Mouse (Mus musculus) hindbrain, embryonic 12.5 days (tissue): ENCODE data around the gene Srp68. TPM values are rescaled to one million over a fixed set of nuclear protein-coding genes. Genes with fewer than 3 reads are reported as not detected.

Experiments used
- ATAC-seq: fragments of 200-750 bp; cut with Nextera tagmentation; 2 replicates; pipeline ENCODE4 v1.8.0; 2017; ENCODE audit warnings: moderate TSS enrichment; ENCODE audit not compliant: low FRiP score
- H3K27ac ChIP-seq: fragments of 300-500 bp; sonication (generic); 2 replicates; pipeline ENCODE4 v1.5.1; 2016; ENCODE audit warnings: mild to moderate bottlenecking
- H3K27me3 ChIP-seq: fragments of 300-500 bp; sonication (generic); 2 replicates; pipeline ENCODE4 v1.6.1; 2016; ENCODE audit warnings: mild to moderate bottlenecking
- H3K36me3 ChIP-seq: fragments of 300-500 bp; sonication (generic); 2 replicates; pipeline ENCODE4 v1.6.1; 2016; ENCODE audit warnings: mild to moderate bottlenecking
- H3K4me1 ChIP-seq: fragments of 300-500 bp; sonication (generic); 2 replicates; pipeline ENCODE4 v1.6.1; 2016
- H3K4me2 ChIP-seq: fragments of 300-500 bp; sonication (generic); replicated peaks from 2 replicates; pipeline ENCODE4 v1.6.1; 2016; ENCODE audit warnings: mild to moderate bottlenecking
- H3K4me3 ChIP-seq: fragments of 300-500 bp; sonication (generic); 2 replicates; pipeline ENCODE4 v1.5.1; 2016; ENCODE audit warnings: mild to moderate bottlenecking
- H3K9ac ChIP-seq: fragments of 300-500 bp; sonication (generic); 2 replicates; pipeline ENCODE4 v1.6.1; 2016; ENCODE audit warnings: mild to moderate bottlenecking, moderate library complexity
- H3K9me3 ChIP-seq: fragments of 300-500 bp; sonication (generic); replicated peaks from 2 replicates; pipeline ENCODE4 v1.6.1; 2016; ENCODE audit warnings: mild to moderate bottlenecking
- WGBS: fragments of 180-500 bp; shearing (Covaris S2); methylation state at CpG from one replicate; pipeline ENCODE4 v1.1.7; 2016; 5-methylcytosine and 5-hydroxymethylcytosine counted together
- polyA plus RNA-seq: library from polyadenylated mRNA; unstranded; fragments of >200 nt; fragmentation: Nextera tagmentation; extraction: Ambion mirVana; gene quantifications from 2 replicates; pipeline ENCODE4 v1.2.1, GENCODE M21; 2016

Srp68 gene
- polyA plus RNA-seq, 1 experiment from 2014 or later: 88.0 TPM

GRCm38 (mm10) chr11:116298221-116298620 lies 24.2 kb upstream of the Srp68 start:
- WGBS: 91% methylated on average over 11 of the region's 11 CpGs

GRCm38 (mm10) chr11:116297017-116297416 lies 23.0 kb upstream of the Srp68 start:
- H3K27me3 ChIP-seq: no peaks in the 10 kb centered on the region

More at GRCm38 (mm10) chr11:116298221-116298620, 24.2 kb upstream of the Srp68 start:
- Histone ChIP-seq H3K9ac (no peak overlapping the region), H3K4me3 (no peak overlapping the region), H3K4me1 (no peaks in the 10 kb centered on the region), H3K27ac (no peak overlapping the region), H3K4me2 (no peak overlapping the region), H3K36me3 (peaks cover 87% of the 10 kb centered on the region), H3K27me3 (no peaks in the 10 kb centered on the region), H3K9me3 (no peaks in the 10 kb centered on the region)
- ATAC-seq: no peak

GRCm38 (mm10) chr11:116296191-116296734 lies 22.2 kb upstream of the Srp68 start:
- Histone ChIP-seq H3K36me3 (peaks cover 88% of the 10 kb centered on the region), H3K4me1 (no peaks in the 10 kb centered on the region), H3K4me3 (no peak overlapping the region), H3K9me3 (no peaks in the 10 kb centered on the region), H3K4me2 (no peak overlapping the region), H3K9ac (no peak overlapping the region), H3K27me3 (no peaks in the 10 kb centered on the region), H3K27ac (no peak overlapping the region)
- no peak for ATAC-seq
- 90% methylated on average over 8 of the region's 8 CpGs for WGBS

More at GRCm38 (mm10) chr11:116297017-116297416, 23.0 kb upstream of the Srp68 start:
- Histone ChIP-seq H3K4me1 (no peaks in the 10 kb centered on the region), H3K4me2 (no peak overlapping the region), H3K9me3 (no peaks in the 10 kb centered on the region), H3K9ac (no peak overlapping the region), H3K4me3 (no peak overlapping the region), H3K27ac (no peak overlapping the region), H3K36me3 (peaks cover 89% of the 10 kb centered on the region)
- ATAC-seq: no peak
- WGBS: 89% methylated on average over 3 of the region's 3 CpGs

GRCm38 (mm10) chr11:116294319-116294718 lies 20.3 kb upstream of the Srp68 start:
- peak; percentile 46; the same call in 1 of the 2 replicates for ATAC-seq

GRCm38 (mm10) chr11:116293538-116294137 lies 19.6 kb upstream of the Srp68 start:
- 0 out of 2 replicates have a peak, but pooled peaks have one; percentile 26 for ATAC-seq

More at GRCm38 (mm10) chr11:116294319-116294718, 20.3 kb upstream of the Srp68 start:
- Histone ChIP-seq H3K4me3 (no peak overlapping the region), H3K4me1 (no peaks in the 10 kb centered on the region), H3K4me2 (no peak overlapping the region), H3K9ac (no peak overlapping the region), H3K36me3 (peaks cover 88% of the 10 kb centered on the region), H3K9me3 (no peaks in the 10 kb centered on the region), H3K27me3 (no peaks in the 10 kb centered on the region), H3K27ac (no peak overlapping the region)
- WGBS: 33% methylated on average over 5 of the region's 5 CpGs

GRCm38 (mm10) chr11:116292401-116292800 lies 18.4 kb upstream of the Srp68 start:
- H3K9ac ChIP-seq: no peak overlapping the region
- H3K4me2 ChIP-seq: no peak overlapping the region
- H3K27me3 ChIP-seq: no peaks in the 10 kb centered on the region
- H3K36me3 ChIP-seq: peaks cover 93% of the 10 kb centered on the region
- H3K9me3 ChIP-seq: no peaks in the 10 kb centered on the region
- H3K4me1 ChIP-seq: no peaks in the 10 kb centered on the region
- ATAC-seq: no peak
- no peak overlapping the region for H3K27ac ChIP-seq
- 96% methylated on average over 13 of the region's 13 CpGs for WGBS
- H3K4me3 ChIP-seq: no peak overlapping the region

More at GRCm38 (mm10) chr11:116293538-116294137, 19.6 kb upstream of the Srp68 start:
- H3K9me3 ChIP-seq: no peaks in the 10 kb centered on the region
- no peaks in the 10 kb centered on the region for H3K27me3 ChIP-seq
- no peaks in the 10 kb centered on the region for H3K4me1 ChIP-seq
- no peak overlapping the region for H3K4me3 ChIP-seq
- H3K36me3 ChIP-seq: peaks cover 92% of the 10 kb centered on the region
- no peak overlapping the region for H3K9ac ChIP-seq
- 80% methylated on average over 12 of the region's 12 CpGs for WGBS
- no peak overlapping the region for H3K27ac ChIP-seq
- H3K4me2 ChIP-seq: no peak overlapping the region

GRCm38 (mm10) chr11:116290556-116290955 lies 16.5 kb upstream of the Srp68 start:
- Histone ChIP-seq H3K9ac (no peak overlapping the region), H3K4me2 (no peak overlapping the region), H3K4me3 (no peak overlapping the region), H3K27me3 (peaks cover 7% of the 10 kb centered on the region), H3K27ac (no peak overlapping the region), H3K4me1 (peaks cover 6% of the 10 kb centered on the region; the same call in 1 of the 2 replicates), H3K9me3 (no peaks in the 10 kb centered on the region), H3K36me3 (peaks cover 78% of the 10 kb centered on the region)
- whole genome bisulfite sequencing: 87% methylated on average over 8 of the region's 8 CpGs
- no peak for ATAC-seq

- H3K9ac ChIP-seq: no peak overlapping the region; the same call in 1 of the 2 replicates
- no peak for ATAC-seq
- H3K27ac ChIP-seq: 0 out of 2 replicates have a peak overlapping the region, but pooled peaks have one; percentile 26
- peaks cover 39% of the 10 kb centered on the region for H3K27me3 ChIP-seq
- H3K4me3 ChIP-seq: no peak overlapping the region
- no peak overlapping the region for H3K4me2 ChIP-seq
- H3K36me3 ChIP-seq: peaks cover 52% of the 10 kb centered on the region
- WGBS: 69% methylated on average over 5 of the region's 5 CpGs
- no peaks in the 10 kb centered on the region for H3K9me3 ChIP-seq
- peaks cover 6% of the 10 kb centered on the region; the same call in 1 of the 2 replicates for H3K4me1 ChIP-seq
These were observed 13.3 kb upstream of the Srp68 start for GRCm38 (mm10) chr11:116287351-116287750.

GRCm38 (mm10) chr11:116285770-116286191 lies 11.8 kb upstream of the Srp68 start:
- H3K27me3 ChIP-seq: peaks cover 55% of the 10 kb centered on the region
- WGBS: 63% methylated on average over 7 of the region's 7 CpGs
- no peak for ATAC-seq
- H3K36me3 ChIP-seq: peaks cover 37% of the 10 kb centered on the region
- H3K27ac ChIP-seq: no peak overlapping the region
- H3K9me3 ChIP-seq: no peaks in the 10 kb centered on the region
- H3K4me1 ChIP-seq: peaks cover 19% of the 10 kb centered on the region
- no peak overlapping the region for H3K4me2 ChIP-seq
- H3K9ac ChIP-seq: no peak overlapping the region
- H3K4me3 ChIP-seq: no peak overlapping the region

- H3K4me2 ChIP-seq: no peak overlapping the region
- no peak overlapping the region for H3K9ac ChIP-seq
- peaks cover 19% of the 10 kb centered on the region for H3K36me3 ChIP-seq
- no peaks in the 10 kb centered on the region for H3K9me3 ChIP-seq
- 53% methylated on average over 6 of the region's 6 CpGs for WGBS
- H3K4me1 ChIP-seq: peaks cover 19% of the 10 kb centered on the region
- H3K4me3 ChIP-seq: no peak overlapping the region
- no peak for ATAC-seq
- H3K27me3 ChIP-seq: peaks cover 67% of the 10 kb centered on the region
- H3K27ac ChIP-seq: no peak overlapping the region
These were observed 10.0 kb upstream of the Srp68 start for GRCm38 (mm10) chr11:116283982-116284381.

- Histone ChIP-seq H3K9me3 (no peaks in the 10 kb centered on the region), H3K4me3 (no peak overlapping the region), H3K27ac (no peak overlapping the region), H3K4me2 (no peak overlapping the region), H3K4me1 (peaks cover 19% of the 10 kb centered on the region), H3K27me3 (peaks cover 67% of the 10 kb centered on the region), H3K9ac (no peak overlapping the region), H3K36me3 (peaks cover 9% of the 10 kb centered on the region)
- WGBS: 9% methylated on average over 48 of the region's 48 CpGs
- ATAC-seq: no peak
These were observed 9.0 kb upstream of the Srp68 start for GRCm38 (mm10) chr11:116282912-116283521.

GRCm38 (mm10) chr11:116282089-116282488 lies 8.1 kb upstream of the Srp68 start:
- H3K4me1 ChIP-seq: peaks cover 19% of the 10 kb centered on the region
- H3K4me2 ChIP-seq: 0 out of 2 replicates have a peak overlapping the region, but pooled peaks have one; percentile 52
- WGBS: 2% methylated on average over 11 of the region's 11 CpGs
- no peaks in the 10 kb centered on the region for H3K36me3 ChIP-seq
- no peaks in the 10 kb centered on the region for H3K9me3 ChIP-seq
- ATAC-seq: no peak
- H3K27me3 ChIP-seq: peaks cover 67% of the 10 kb centered on the region
- H3K9ac ChIP-seq: no peak overlapping the region
- peak overlapping the region; percentile 31; the same call in 1 of the 2 replicates for H3K4me3 ChIP-seq
- no peak overlapping the region for H3K27ac ChIP-seq
